Mouse (Mus musculus) spleen, postnatal 36 days (tissue): ENCODE data around the gene Gm20695.
"Not testable (repeated sequence)": the region's sequence is repeated elsewhere in the genome, so short reads cannot be mapped to it uniquely, and the experiment has no call there.

Source experiments
- DNase-seq, 2 experiments: peaks; one replicate each; pipeline ENCODE4 v3.0.0; 2022; ENCODE audit warnings: low spot score in 2 of 2, mixed read lengths in 1 of 2

The Gm20695 gene

GRCm38 (mm10) chr16:3884201-3885064, at the start of gene Gm20695, which contains the start of gene Zfp597:
Gm20695 (plus strand) TSS chr16:3884648.
Zfp597 (minus strand) TSS chr16:3884561.
- DNase-seq: peak; percentile 94 to 95

- no peak for DNase-seq
Measured at GRCm38 (mm10) chr16:3835461-3835860, 49.0 kb upstream of the Gm20695 start.

- DNase-seq: no peak
Measured at GRCm38 (mm10) chr16:3839157-3839885, 45.1 kb upstream of the Gm20695 start.

GRCm38 (mm10) chr16:3842989-3843388, 41.5 kb upstream of the Gm20695 start:
- DNase-seq: no peak

- DNase-seq: no peak
Measured at GRCm38 (mm10) chr16:3843796-3844195, 40.7 kb upstream of the Gm20695 start.

GRCm38 (mm10) chr16:3846711-3847518, 37.5 kb upstream of the Gm20695 start, which contains the start of gene Zfp174:
Zfp174 (plus strand) TSS chr16:3847268.
- DNase-seq: peak; percentile 95

GRCm38 (mm10) chr16:3847871-3848270, 36.6 kb upstream of the Gm20695 start:
- DNase-seq: no peak

GRCm38 (mm10) chr16:3848416-3848815, 36.0 kb upstream of the Gm20695 start:
- DNase-seq: no peak

GRCm38 (mm10) chr16:3851301-3851700, 33.1 kb upstream of the Gm20695 start:
- not testable (repeated sequence) for DNase-seq

- DNase-seq: no peak
Measured at GRCm38 (mm10) chr16:3852586-3852985, 31.9 kb upstream of the Gm20695 start.

- DNase-seq: no peak
Measured at GRCm38 (mm10) chr16:3854437-3855182, 29.8 kb upstream of the Gm20695 start.

GRCm38 (mm10) chr16:3855776-3856175, 28.7 kb upstream of the Gm20695 start:
- DNase-seq: no peak

- no peak for DNase-seq
Measured at GRCm38 (mm10) chr16:3859254-3859653, 25.2 kb upstream of the Gm20695 start.

- no peak for DNase-seq
Measured at GRCm38 (mm10) chr16:3871815-3872214, 12.6 kb upstream of the Gm20695 start.

- peak; percentile 90 for DNase-seq
Measured at GRCm38 (mm10) chr16:3872216-3873047, 12.0 kb upstream of the Gm20695 start, which contains the start of gene Naa60. Naa60 (plus strand) TSS chr16:3872375.

- no peak for DNase-seq
Measured at GRCm38 (mm10) chr16:3876346-3876745, 8.1 kb upstream of the Gm20695 start.

- no peak for DNase-seq
Measured at GRCm38 (mm10) chr16:3885065-3885670, 720 bp downstream of the Gm20695 start.

GRCm38 (mm10) chr16:3891621-3892295, 7.3 kb downstream of the Gm20695 start:
- DNase-seq: no peak

GRCm38 (mm10) chr16:3893739-3894138, 9.3 kb downstream of the Gm20695 start:
- no peak for DNase-seq
